In genomic region chr13:26495871-26496270, GRCm38 (mm10) we compare ENCODE assay signal across 12 mouse cellular contexts.
"Had no signal": no experiment of that assay in that cellular context is flagged by ENCODE, and none has a peak within 500 bp of the region (broad histone marks: within the 10 kb centered on the region; RNA-seq: fewer than 3 reads in every experiment).

No protein-coding gene starts in this region.

- DNase-seq: gastrocnemius, adult 2 months; gastrocnemius, postnatal 10 days; gastrocnemius, postnatal 25 days; heart, adult 18-20 months; heart, postnatal 10 days; heart, postnatal 4 days; kidney, adult 18-20 months; kidney, adult 8-10 months; kidney, postnatal 14 days; kidney, postnatal 36 days; liver; liver, embryonic 13.5 days had no signal
